Comparison of ENCODE assay signal across 9 mouse cellular contexts in the genomic region with DNA sequence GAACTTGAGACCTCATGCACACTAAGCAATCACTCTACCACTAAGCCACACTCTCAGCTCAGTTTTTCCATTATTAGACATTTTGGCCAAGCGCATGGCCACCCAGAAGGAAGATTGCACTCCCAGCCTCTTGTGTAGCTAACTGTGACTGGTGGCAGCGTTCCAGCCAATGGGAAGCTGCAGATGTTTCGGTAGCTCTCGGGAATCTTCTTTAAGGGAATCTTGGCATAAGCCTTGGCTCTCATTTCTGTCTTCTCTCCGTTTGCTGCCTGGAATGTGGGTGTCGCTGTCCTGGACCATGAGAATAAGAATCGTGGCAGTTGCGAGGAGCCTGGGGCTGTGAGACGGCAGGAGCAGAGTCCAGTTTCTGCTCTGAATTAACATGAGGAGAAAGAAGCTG. TPM values are rescaled to one million over a fixed set of nuclear protein-coding genes. Genes with fewer than 3 reads are reported as not detected.
DNase-seq lines count a peak whose midpoint lies in the region; ATAC-seq and TF ChIP-seq lines count a peak whose summit lies in the region.
"Had no signal": no experiment of that assay in that cellular context is flagged by ENCODE, and none has a peak within 500 bp of the region (broad histone marks: within the 10 kb centered on the region; RNA-seq: fewer than 3 reads in every experiment).

No protein-coding gene starts in this region.

- WGBS in lung, embryonic 14.5 days: 31% methylated on average over 9 of the region's 9 CpGs
- 58% methylated on average over 9 of the region's 9 CpGs for WGBS in embryonic facial prominence, embryonic 10.5 days

- H3K27me3 ChIP-seq in lung, embryonic 14.5 days (ENCODE audit: insufficient read depth, low read length): no peaks in the 10 kb centered on the region
- H3K27me3 ChIP-seq in embryonic facial prominence, embryonic 10.5 days (replicated peaks; ENCODE audit: low read depth, poor library complexity, severe bottlenecking): peaks cover 6% of the 10 kb centered on the region

- H3K36me3 ChIP-seq in lung, embryonic 14.5 days (ENCODE audit: insufficient read depth): no peaks in the 10 kb centered on the region
- H3K36me3 ChIP-seq in embryonic facial prominence, embryonic 10.5 days (replicated peaks): no peaks in the 10 kb centered on the region
- H3K36me3 ChIP-seq: heart, embryonic 10.5 days had no signal

- intact Hi-C loops in gastrocnemius, postnatal 14 days (cut with DNase I; ENCODE audit: low total_unique reads): no loop called here

- H3K9me3 ChIP-seq in lung, embryonic 14.5 days (ENCODE audit: low read depth, low read length): no peaks in the 10 kb centered on the region
- H3K9me3 ChIP-seq in embryonic facial prominence, embryonic 10.5 days: no peaks in the 10 kb centered on the region
- H3K9me3 ChIP-seq: heart, embryonic 10.5 days had no signal

- H3K9ac ChIP-seq in lung, embryonic 14.5 days: no peak overlapping the region

- peak; percentile 78 for ATAC-seq in lung, embryonic 14.5 days (ENCODE audit: insufficient read depth)

- DNase-seq in gastrocnemius, postnatal 14 days: peak; percentile 63
- DNase-seq in gastrocnemius, adult 8-10 months (ENCODE audit: low spot score in 2 of 2): no peak
- peak; percentile 98 for DNase-seq in lung, embryonic 14.5 days
- no peak for DNase-seq in lung, adult 18-20 months
- DNase-seq in embryonic facial prominence, embryonic 10.5 days (ENCODE audit: low spot score): no peak
- peak; percentile 65 for DNase-seq in lung, postnatal 14 days
- DNase-seq in thymus, postnatal 4 days: no peak
- no peak for DNase-seq in adrenal gland, adult 18-20 months (ENCODE audit: low spot score in 2 of 2)

- peaks cover 29% of the 10 kb centered on the region for H3K4me1 ChIP-seq in lung, embryonic 14.5 days (ENCODE audit: insufficient read depth)
- H3K4me1 ChIP-seq in embryonic facial prominence, embryonic 10.5 days: peaks cover 50% of the 10 kb centered on the region

- H3K4me2 ChIP-seq in lung, embryonic 14.5 days: 0 out of 2 replicates have a peak overlapping the region, but pooled peaks have one; percentile 10

- peak; percentile 16; the same call in 1 of the 2 replicates for TF ChIP-seq CTCF in lung, embryonic 14.5 days (IDR thresholded peaks at IDR 0.05; ENCODE audit: low read depth)

- H3K4me3 ChIP-seq in lung, embryonic 14.5 days (ENCODE audit: low read depth, low read length): no peak overlapping the region
- no peak overlapping the region for H3K4me3 ChIP-seq in embryonic facial prominence, embryonic 10.5 days
- H3K4me3 ChIP-seq: heart, embryonic 10.5 days had no signal

- H3K27ac ChIP-seq in lung, embryonic 14.5 days (ENCODE audit: low read depth): peak overlapping the region; percentile 87
- 0 out of 2 replicates have a peak overlapping the region, but pooled peaks have one; percentile 20 for H3K27ac ChIP-seq in embryonic facial prominence, embryonic 10.5 days (replicated peaks)
- H3K27ac ChIP-seq: heart, embryonic 10.5 days had no signal

RNA-seq across cellular contexts. Expression of a gene that starts 28.3 kb away (rescaled TPM):
- total RNA-seq in gastrocnemius, postnatal 14 days (2021): 1 to 10 TPM; 2.4 to 3.5 TPM
- 1 to 10 TPM in 1 of 4 experiments, under 1 TPM in 3; 0.32 to 1.4 (median 0.55) TPM for total RNA-seq in gastrocnemius, adult 8-10 months (2022)
- 38.8 and 43.6 TPM in 2 replicates for polyA plus RNA-seq in lung, embryonic 14.5 days (2014; fragmentation: Nextera tagmentation; extraction: Ambion mirVana)
- polyA plus RNA-seq in embryonic facial prominence, embryonic 10.5 days (2016; fragmentation: Nextera tagmentation; extraction: Ambion mirVana): 21.0 and 25.1 TPM in 2 replicates
- 1 to 10 TPM in 1 of 2 experiments, under 1 TPM in 1; 0.42 to 1.2 TPM for total RNA-seq in adrenal gland, adult 18-20 months (2021)

Comparison
In these comparisons a context has a peak if more than half of its experiments do, and no peak if none do; other contexts are left out.
1. DNase-seq: peak in gastrocnemius, postnatal 14 days (single experiment), lung, embryonic 14.5 days (single experiment) and lung, postnatal 14 days (single experiment); none in gastrocnemius, adult 8-10 months (0 of 2), lung, adult 18-20 months (0 of 2), embryonic facial prominence, embryonic 10.5 days (single experiment), thymus, postnatal 4 days (single experiment) and adrenal gland, adult 18-20 months (0 of 2).